Mouse (Mus musculus): ENCODE results near the gene Hexim1.

The Hexim1 gene

DNA sequence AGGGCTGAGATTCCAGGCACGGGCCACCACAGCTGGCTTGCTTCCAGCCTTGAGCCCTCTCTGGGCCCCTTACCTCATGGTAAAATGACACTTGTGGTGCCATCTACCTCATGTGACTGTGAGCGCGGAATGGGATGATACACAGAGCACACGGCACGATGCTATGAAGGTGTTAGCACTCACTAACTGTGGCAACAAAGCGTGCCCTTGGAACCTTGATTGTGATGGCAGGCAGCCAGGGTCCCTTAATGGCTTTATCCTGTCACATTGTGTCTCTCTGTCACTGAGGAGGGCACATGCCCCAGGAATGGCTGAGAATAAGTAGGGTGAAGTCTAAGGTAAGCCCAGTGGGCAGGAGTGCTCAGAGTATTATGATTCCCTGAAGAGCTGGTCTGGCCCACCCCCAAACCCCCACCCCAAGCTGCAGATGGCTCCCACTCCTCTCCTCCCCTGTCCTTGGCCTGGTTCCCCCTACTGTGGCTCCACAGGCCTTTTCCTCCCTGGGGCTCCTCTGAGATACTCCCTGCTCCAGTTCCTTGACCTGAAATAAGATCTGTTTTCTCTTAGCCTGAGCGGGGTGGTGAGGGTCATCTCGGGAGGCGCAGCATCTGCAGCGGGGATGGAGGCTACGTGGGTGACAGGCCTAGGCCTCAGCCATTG, 17.4 kb upstream of the Hexim1 start:
- no peak for DNase-seq

- no peak for DNase-seq
Observed at GRCm38 (mm10) chr11:103099352-103099940, 16.6 kb upstream of the Hexim1 start.

DNA sequence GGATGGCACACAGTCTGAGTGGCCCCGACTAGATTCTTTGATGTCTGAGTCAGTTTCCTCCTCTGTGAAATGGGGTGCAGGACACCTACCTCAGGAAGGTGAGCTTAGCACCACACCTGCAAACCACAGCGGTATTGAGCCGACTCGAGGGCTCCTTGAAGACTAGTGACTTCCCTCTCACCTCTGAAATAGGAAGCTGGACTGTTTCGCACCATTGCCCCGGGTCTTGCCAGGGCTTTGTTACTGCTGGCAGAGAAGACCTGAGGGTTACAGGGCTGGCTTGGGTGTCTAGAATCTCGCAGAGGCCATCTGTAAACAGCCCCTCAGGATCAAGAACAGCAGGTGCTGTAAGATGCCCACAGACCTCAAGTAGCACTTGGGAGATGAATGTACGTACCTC, 15.7 kb upstream of the Hexim1 start:
- no peak for DNase-seq

GRCm38 (mm10) chr11:103101481-103101865, 14.6 kb upstream of the Hexim1 start, which contains the start of the genes Plcd3 and Acbd4:
Plcd3 (minus strand) TSS chr11:103101658.
Acbd4 (plus strand) TSS chr11:103101682.
- DNase-seq = peak; percentile 70

- DNase-seq = peak; percentile 67
Observed at GRCm38 (mm10) chr11:103101866-103102501, 14.0 kb upstream of the Hexim1 start.

DNA sequence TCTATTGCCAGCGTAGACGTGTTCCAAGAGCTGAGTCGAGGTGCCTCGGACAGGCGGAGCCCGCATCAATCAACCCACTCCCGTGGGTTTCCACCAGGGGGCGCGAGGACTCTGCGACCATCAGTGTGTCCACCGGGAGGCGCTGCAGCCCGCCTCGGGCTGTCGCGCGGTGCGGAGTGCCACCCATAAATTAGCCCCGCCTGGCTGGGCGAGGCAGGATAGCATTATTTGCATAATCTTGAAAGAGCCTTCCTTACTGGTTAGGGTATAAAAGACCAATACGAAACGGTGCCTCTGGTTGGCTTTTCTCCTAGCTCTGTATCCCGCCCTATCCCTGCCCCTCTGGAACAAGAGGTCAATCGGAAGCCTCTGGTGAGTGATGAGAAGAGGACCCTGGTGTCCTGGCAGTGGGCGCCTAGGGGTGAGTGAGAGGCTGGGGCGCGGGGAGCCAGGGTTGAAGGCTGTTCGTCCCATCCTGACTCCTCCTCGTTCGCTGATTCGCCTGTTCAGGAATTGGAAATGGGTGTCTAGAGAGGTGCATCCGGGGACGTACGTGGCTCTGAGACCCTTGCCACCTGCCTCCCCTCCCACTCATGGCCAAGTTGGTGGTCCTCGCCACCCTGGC, 13.2 kb upstream of the Hexim1 start:
- peak; percentile 97 for DNase-seq

DNA sequence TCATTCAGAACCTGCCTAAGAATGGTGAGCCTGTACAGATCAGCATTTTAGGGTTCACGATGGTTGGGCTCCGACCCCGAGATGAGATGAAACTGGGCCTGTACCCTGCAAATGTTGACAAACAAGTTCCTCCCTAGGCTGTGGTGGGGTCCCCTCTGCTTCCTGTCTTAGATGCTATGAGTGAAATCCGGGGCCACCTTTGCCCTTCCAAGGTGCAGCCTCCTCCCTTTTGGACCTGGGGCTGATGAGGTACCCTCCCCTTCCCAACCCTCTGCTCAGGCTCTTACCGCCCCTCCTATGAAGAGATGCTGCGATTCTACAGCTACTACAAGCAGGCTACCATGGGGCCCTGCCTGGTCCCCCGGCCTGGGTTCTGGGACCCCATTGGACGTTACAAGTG, 12.4 kb upstream of the Hexim1 start:
- no peak for DNase-seq

DNA sequence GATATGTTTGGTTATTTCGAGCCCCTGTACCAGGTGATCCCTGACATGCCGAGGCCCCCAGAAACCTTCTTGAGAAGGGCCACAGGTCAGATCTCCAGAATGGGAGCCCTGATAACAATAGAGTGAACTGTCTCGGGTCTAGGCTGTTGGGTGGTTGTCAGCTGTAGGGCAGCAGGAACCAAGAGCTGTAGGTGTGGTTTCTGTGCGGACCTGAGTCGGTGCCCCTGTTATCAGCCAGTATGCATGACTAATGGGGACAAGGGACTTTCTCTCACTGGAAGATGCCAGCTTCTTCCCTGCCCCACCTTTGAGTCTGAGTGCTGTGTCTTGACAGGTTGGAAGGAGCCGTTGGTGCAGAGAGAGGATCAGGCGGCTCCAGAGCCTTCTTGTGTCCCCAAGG, 11.6 kb upstream of the Hexim1 start:
- no peak for DNase-seq

- DNase-seq = no peak
Observed at GRCm38 (mm10) chr11:103105180-103105725, 10.8 kb upstream of the Hexim1 start.

DNA sequence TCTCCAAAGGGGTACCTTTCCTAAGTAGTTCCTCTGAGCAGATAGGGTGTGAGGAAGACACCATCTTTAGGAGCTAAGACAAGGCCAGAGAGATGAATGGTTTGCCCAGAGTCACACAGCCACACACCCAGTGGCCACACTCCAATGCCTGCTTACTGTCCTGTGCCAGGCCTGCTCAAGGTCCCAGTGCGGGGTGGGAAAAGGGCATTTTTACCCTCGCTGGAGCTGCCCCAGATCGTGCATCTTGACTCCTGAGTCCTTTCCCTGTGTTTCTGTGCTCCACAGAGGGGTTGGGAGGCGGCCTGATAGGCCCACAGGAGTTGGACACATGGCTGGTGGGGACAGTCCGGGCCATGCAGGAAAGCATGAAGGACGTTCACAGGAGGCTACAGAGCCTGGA, 10.2 kb upstream of the Hexim1 start:
- no peak for DNase-seq

- no peak for DNase-seq
Observed at GRCm38 (mm10) chr11:103106386-103106785, 9.6 kb upstream of the Hexim1 start.

- DNase-seq = no peak
Observed at GRCm38 (mm10) chr11:103111301-103111700, 4.7 kb upstream of the Hexim1 start.

DNA sequence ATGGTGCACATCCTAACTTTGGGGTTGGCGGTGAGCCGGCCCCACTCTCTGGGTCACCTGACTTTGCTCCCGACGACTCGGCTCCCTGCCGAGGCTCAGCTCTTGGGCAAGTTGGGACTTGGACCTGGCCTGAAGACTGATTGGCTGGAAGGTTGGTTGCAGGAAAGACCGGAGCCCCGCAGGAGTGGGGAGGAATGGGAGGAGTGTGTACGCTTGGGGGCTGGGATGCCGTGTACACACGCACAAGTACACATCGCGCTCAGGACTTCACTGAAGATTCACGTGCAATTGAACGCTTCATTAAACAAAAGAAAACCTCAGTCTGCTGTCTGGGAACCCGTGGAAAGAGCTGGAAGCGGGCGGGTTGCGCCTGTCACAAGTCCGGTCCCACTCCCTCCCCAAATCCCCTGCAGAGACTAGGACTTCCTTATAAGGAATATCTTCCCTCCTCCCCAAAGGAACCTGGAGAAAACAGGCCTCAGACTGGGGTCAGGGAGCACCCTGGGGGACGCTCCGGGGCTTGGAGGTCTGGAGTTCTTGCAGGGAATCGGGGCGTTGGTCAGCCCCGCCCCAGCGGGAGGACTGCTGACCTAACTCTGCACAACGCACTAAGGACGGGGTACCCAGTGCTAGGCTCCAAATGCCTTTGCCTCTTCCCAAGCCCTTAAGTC, 4.0 kb upstream of the Hexim1 start:
- no peak for DNase-seq

DNA sequence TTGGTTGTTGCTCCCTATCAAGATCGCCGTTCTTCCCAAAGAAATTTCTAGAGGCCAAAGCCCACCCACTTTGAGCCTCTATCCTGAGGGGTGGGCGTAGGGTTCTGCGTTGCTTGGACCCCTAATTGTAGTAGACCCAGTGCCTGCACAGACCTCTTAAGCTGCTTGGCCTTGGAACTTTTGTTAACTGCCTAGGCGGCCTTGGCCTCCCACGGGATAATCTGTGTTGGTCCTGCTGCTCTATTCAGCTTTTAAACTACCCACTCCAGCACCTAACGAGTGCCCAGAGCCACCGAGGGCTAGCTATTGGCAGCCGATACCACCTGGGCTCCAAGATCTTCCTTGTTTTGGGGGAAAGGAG, 3.5 kb upstream of the Hexim1 start:
- no peak for DNase-seq

DNA sequence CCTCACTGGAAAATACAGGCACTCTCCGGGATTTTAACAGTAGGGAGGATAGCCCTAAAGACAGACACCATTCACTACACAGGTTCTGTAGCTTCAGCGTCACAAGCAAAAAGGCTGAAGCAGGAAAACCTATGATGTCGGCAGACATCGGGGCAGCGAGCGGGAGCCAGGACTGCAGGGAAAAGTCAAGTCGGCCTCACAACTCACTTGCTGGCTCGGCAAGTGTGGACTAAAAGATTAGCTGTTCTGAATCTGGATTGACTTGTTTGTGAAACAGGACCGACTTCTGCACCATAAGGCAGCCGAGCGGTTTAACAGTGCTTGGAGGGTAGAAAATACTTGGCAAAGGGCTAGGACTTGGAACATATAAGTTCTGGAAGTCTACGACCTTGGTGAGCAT, 3.0 kb upstream of the Hexim1 start:
- no peak for DNase-seq

DNA sequence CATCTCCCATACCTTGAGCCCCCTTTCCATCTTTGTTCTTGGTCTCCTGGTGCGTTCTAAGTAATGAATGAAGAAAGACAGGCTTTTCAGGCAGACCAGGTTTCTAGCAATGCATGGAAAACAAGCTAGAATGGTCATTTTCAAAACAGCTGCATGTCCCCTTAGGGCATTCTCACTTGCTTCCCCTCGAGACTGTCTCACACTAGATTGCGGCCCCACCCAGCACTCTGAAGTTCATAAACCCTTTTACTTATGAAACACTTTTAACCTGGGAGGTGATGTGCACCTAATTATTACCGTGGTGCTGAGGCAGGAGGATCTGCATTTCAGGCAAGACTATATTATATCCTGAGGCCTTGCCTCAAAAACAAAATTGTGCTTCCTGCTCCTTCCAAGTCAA, 2.3 kb upstream of the Hexim1 start:
- DNase-seq = no peak

- no peak for DNase-seq
Observed at GRCm38 (mm10) chr11:103114270-103114943, 1.6 kb upstream of the Hexim1 start.

DNA sequence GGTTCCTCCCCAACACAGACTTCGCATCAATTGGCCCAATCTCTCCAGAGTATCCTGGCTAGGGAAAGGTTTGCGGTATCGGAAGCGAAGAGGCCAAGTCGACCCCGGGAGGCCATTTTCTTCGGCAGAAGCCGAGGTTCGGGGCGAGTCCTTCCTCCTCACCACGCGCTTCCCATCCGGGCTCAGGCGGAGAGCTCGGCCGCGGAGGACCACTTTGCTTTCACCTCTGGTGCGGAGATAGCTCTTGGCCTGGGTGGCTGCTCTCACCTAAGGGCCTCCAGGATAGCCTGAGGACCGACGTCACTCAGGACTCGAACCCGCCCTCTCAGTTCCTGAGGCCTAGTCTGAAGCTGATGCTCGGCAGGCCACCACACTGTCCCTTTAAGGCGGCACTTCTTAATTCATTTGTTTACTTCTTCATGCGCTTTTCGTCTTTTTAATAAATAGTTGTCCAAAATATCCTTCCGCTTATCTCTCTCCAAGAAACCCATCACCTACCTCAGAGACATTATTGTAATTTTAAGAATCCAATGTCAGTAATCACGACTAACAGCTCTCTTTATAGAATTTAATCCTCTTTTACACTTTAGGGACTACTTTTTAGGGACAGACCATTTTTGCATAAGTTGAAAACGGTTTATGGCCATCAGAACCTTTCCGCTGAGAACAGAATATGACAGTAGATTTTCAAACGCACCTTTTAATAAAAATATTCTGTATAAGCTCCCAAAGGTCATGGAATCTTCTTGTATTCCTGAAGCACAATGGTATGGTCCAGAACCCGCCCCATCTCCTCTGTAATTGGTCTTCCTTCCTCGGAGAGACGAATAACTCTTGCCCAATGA, 646 bp upstream of the Hexim1 start:
- peak; percentile 84 for DNase-seq

DNA sequence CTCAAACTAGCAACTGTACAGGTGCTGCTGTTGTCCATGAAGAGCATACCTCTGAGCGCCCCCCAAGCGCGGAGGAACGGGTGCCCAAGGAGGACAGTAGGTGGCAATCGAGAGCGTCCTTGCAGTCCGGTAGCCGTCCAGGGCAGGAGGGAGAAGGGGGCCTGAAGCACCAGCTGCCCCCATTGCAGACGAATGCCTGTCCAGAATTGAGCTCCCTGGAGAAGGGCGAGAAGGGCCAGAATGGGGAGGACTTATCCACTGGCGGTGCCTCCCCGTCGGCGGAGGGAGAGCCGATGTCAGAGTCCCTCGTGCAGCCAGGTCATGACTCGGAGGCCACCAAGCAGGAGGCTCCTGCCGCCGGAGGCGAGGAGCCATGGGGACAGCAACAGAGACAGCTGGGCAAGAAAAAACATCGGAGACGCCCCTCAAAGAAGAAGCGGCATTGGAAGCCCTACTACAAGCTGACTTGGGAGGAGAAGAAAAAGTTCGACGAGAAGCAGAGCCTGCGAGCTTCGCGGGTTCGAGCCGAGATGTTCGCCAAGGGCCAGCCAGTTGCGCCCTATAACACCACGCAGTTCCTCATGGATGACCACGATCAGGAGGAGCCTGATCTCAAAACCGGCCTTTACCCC, 1.0 kb downstream of the Hexim1 start:
- DNase-seq = peak; percentile 71

- DNase-seq = peak; percentile 52
Observed at GRCm38 (mm10) chr11:103117591-103118009, 1.6 kb downstream of the Hexim1 start.

DNA sequence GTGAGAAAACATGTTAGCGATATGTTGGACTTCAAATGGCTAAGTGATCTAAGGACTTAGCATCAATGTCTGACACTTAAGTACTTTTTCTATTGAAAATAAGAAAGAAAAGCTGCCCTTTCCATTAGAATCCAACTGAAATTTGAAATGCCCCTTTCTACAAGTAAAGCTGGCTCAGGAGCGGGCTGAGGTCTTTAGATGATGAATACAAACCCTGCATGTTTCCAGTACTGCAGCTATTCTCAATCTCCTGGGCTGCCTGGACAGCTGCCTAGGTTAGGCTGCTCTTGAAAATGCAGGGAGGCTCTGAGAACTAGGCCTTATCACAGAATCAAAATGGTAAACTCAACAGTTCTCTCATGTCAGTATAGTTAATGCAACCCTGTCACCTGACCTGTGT, 2.8 kb downstream of the Hexim1 start:
- no peak for DNase-seq

All from right cerebral cortex, postnatal 25 days (tissue).